ENCODE assay signal across 8 mouse cellular contexts in the genomic region with DNA sequence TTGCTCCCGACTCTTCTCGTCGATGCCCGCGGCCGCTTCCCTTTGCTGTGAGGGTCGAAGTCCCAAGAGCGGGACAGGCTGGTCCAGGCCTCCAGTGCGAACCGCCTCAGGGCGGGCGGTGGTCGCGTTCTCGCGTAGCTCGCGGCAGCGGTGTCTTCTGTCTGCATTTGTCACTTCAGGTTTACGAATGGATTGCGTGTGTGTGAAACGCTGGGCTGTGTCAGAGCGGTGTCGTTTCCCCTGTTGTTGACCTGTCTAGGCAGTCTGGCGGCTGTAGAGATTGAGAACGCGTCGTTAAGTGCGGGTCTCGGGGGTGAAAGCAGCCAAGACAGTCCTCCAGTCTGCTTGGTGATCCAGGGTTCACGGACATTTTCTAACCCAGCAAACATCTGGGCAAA. TPM values are rescaled to one million over a fixed set of nuclear protein-coding genes. Genes with fewer than 3 reads are reported as not detected.
DNase-seq lines count a peak whose midpoint lies in the region; ATAC-seq and TF ChIP-seq lines count a peak whose summit lies in the region.

No protein-coding gene starts in this region.

- H3K9ac ChIP-seq in hindbrain, postnatal 0 days (replicated peaks; ENCODE audit: low read length): peak overlapping the region; percentile 82
- peak overlapping the region; percentile 88 for H3K9ac ChIP-seq in midbrain, embryonic 16.5 days (ENCODE audit: low read depth, low read length)

- peak overlapping the region; percentile 76 for H3K4me2 ChIP-seq in hindbrain, postnatal 0 days (ENCODE audit: low read depth, low read length)
- H3K4me2 ChIP-seq in midbrain, embryonic 16.5 days (ENCODE audit: low read length): peak overlapping the region; percentile 80

- peak in 1 of 2 experiments; percentile 20 for DNase-seq in layer of hippocampus, adult 2 months (ENCODE audit: low spot score in 2 of 2)
- no peak for DNase-seq in layer of hippocampus, adult 8-10 months (ENCODE audit: low spot score in 2 of 2)
- no peak for DNase-seq in hindbrain, postnatal 0 days (ENCODE audit: low spot score)
- no peak for DNase-seq in right cerebral cortex, postnatal 14 days
- no peak for DNase-seq in spleen, adult 12 weeks (ENCODE audit: low spot score)
- no peak for DNase-seq in layer of hippocampus, adult 18-20 months (ENCODE audit: low spot score in 2 of 2)

- no peaks in the 10 kb centered on the region for H3K36me3 ChIP-seq in hindbrain, postnatal 0 days (ENCODE audit: insufficient read depth, low read length)
- H3K36me3 ChIP-seq in midbrain, embryonic 16.5 days (ENCODE audit: control insufficient read depth, insufficient read depth, low read length): no peaks in the 10 kb centered on the region

- TF ChIP-seq POLR2A in cortical plate, adult 2 months (IDR thresholded peaks at IDR 0.05; ENCODE audit: extremely low read depth, insufficient read depth, low read length): no peak

- H3K27me3 ChIP-seq in hindbrain, postnatal 0 days (ENCODE audit: insufficient read depth, low read length): no peaks in the 10 kb centered on the region
- no peaks in the 10 kb centered on the region for H3K27me3 ChIP-seq in midbrain, embryonic 16.5 days (ENCODE audit: control insufficient read depth, insufficient read depth, low read depth, low read length)

- H3K4me3 ChIP-seq in layer of hippocampus, adult 2 months: peak overlapping the region; percentile 98
- peak overlapping the region; percentile 94 for H3K4me3 ChIP-seq in cortical plate, adult 2 months (ENCODE audit: insufficient read depth, low read length)
- peak overlapping the region; percentile 98 for H3K4me3 ChIP-seq in hindbrain, postnatal 0 days (ENCODE audit: low read length)
- peak overlapping the region; percentile 91 for H3K4me3 ChIP-seq in midbrain, embryonic 16.5 days (ENCODE audit: low read depth, low read length)

- ATAC-seq in hindbrain, postnatal 0 days: peak; percentile 79
- peak; percentile 80 for ATAC-seq in midbrain, embryonic 16.5 days

- peak overlapping the region; percentile 100 for H3K27ac ChIP-seq in layer of hippocampus, adult 2 months
- peak overlapping the region; percentile 96 for H3K27ac ChIP-seq in cortical plate, adult 2 months (ENCODE audit: insufficient read depth, low read length)
- peak overlapping the region; percentile 91 for H3K27ac ChIP-seq in hindbrain, postnatal 0 days
- peak overlapping the region; percentile 93 for H3K27ac ChIP-seq in midbrain, embryonic 16.5 days (ENCODE audit: low read length)

- under 1% methylated on average over 31 of the region's 31 CpGs for WGBS in hindbrain, postnatal 0 days
- WGBS in midbrain, embryonic 16.5 days: under 1% methylated on average over 31 of the region's 31 CpGs

- H3K9me3 ChIP-seq in hindbrain, postnatal 0 days (ENCODE audit: low read length): no peaks in the 10 kb centered on the region
- H3K9me3 ChIP-seq in midbrain, embryonic 16.5 days (replicated peaks; ENCODE audit: control insufficient read depth, low read length, poor library complexity, severe bottlenecking): no peaks in the 10 kb centered on the region

- H3K4me1 ChIP-seq in cortical plate, adult 2 months (ENCODE audit: control insufficient read depth, insufficient read depth, low read length): peaks cover 4% of the 10 kb centered on the region
- H3K4me1 ChIP-seq in hindbrain, postnatal 0 days (ENCODE audit: insufficient read depth, low read length): 0 out of 2 replicates have a peak, but pooled peaks cover 2% of the 10 kb centered on the region
- peaks cover 28% of the 10 kb centered on the region for H3K4me1 ChIP-seq in midbrain, embryonic 16.5 days (ENCODE audit: control insufficient read depth, insufficient read depth, low read length)

- TF ChIP-seq CTCF in layer of hippocampus, adult 2 months (conservative IDR thresholded peaks at IDR 0.05): no peak
- TF ChIP-seq CTCF in cortical plate, adult 2 months (IDR thresholded peaks at IDR 0.05; ENCODE audit: extremely low read depth, insufficient read depth, low read length): no peak
- TF ChIP-seq CTCF in hindbrain, postnatal 0 days (IDR thresholded peaks at IDR 0.05; ENCODE audit: low read depth): no peak

RNA-seq across cellular contexts. Expression of a gene that starts 0.3 kb away (rescaled TPM):
- total RNA-seq in layer of hippocampus, adult 2 months (2021): 10 to 100 TPM; 88.4 to 93.2 TPM
- total RNA-seq in layer of hippocampus, adult 8-10 months (2022): 100 to 1,000 TPM in 2 of 4 experiments, 10 to 100 TPM in 2; 85.7 to 106 (median 100) TPM
- 88.0 and 94.8 TPM in 2 replicates for polyA plus RNA-seq in cortical plate, adult 2 months (2012; rRNA removed)
- total RNA-seq in hindbrain, postnatal 0 days (2014; rRNA removed): 56.8 and 68.3 TPM in 2 replicates
- polyA plus RNA-seq in hindbrain, postnatal 0 days (2015; fragmentation: Nextera tagmentation; extraction: Ambion mirVana): 59.9 and 67.5 TPM in 2 replicates
- 52.1 and 53.6 TPM in 2 replicates for polyA plus RNA-seq in midbrain, embryonic 16.5 days (2015; fragmentation: Nextera tagmentation; extraction: Ambion mirVana)
- total RNA-seq in layer of hippocampus, adult 18-20 months (2021): 10 to 100 TPM; 95.8 to 97.8 TPM

RNA-seq across cellular contexts. Expression of a gene that starts 0.4 kb away (rescaled TPM):
- 10 to 100 TPM; 77.8 to 80.9 TPM for total RNA-seq in layer of hippocampus, adult 2 months (2021)
- total RNA-seq in layer of hippocampus, adult 8-10 months (2022): 10 to 100 TPM; 73.3 to 81.8 (median 74.5) TPM
- polyA plus RNA-seq in cortical plate, adult 2 months (2012; rRNA removed): 64.9 and 67.7 TPM in 2 replicates
- total RNA-seq in hindbrain, postnatal 0 days (2014; rRNA removed): 50.1 and 50.4 TPM in 2 replicates
- 68.0 and 79.1 TPM in 2 replicates for polyA plus RNA-seq in hindbrain, postnatal 0 days (2015; fragmentation: Nextera tagmentation; extraction: Ambion mirVana)
- polyA plus RNA-seq in midbrain, embryonic 16.5 days (2015; fragmentation: Nextera tagmentation; extraction: Ambion mirVana): 61.6 and 62.3 TPM in 2 replicates
- 10 to 100 TPM; 70.6 to 71.9 TPM for total RNA-seq in layer of hippocampus, adult 18-20 months (2021)

RNA-seq across cellular contexts. Expression of a gene that starts 49.5 kb away (rescaled TPM):
- total RNA-seq in layer of hippocampus, adult 2 months (2021): 1 to 10 TPM; 2.0 to 2.6 TPM
- 1 to 10 TPM; 2.0 to 3.2 (median 3.0) TPM for total RNA-seq in layer of hippocampus, adult 8-10 months (2022)
- 3.8 and 4.6 TPM in 2 replicates for polyA plus RNA-seq in cortical plate, adult 2 months (2012; rRNA removed)
- total RNA-seq in hindbrain, postnatal 0 days (2014; rRNA removed): 3.2 and 6.3 TPM in 2 replicates
- 4.3 and 4.9 TPM in 2 replicates for polyA plus RNA-seq in hindbrain, postnatal 0 days (2015; fragmentation: Nextera tagmentation; extraction: Ambion mirVana)
- 2.6 and 3.7 TPM in 2 replicates for polyA plus RNA-seq in midbrain, embryonic 16.5 days (2015; fragmentation: Nextera tagmentation; extraction: Ambion mirVana)
- 1 to 10 TPM; 2.6 to 4.1 TPM for total RNA-seq in layer of hippocampus, adult 18-20 months (2021)

RNA-seq across cellular contexts. Expression of a gene that starts 50.1 kb away (rescaled TPM):
- not detected for total RNA-seq in layer of hippocampus, adult 2 months (2021)
- total RNA-seq in layer of hippocampus, adult 8-10 months (2022): not detected
- polyA plus RNA-seq in cortical plate, adult 2 months (2012; rRNA removed): not detected in 2 replicates
- 0.37 TPM in 1 of 2 replicates, not detected in the other for total RNA-seq in hindbrain, postnatal 0 days (2014; rRNA removed)
- polyA plus RNA-seq in hindbrain, postnatal 0 days (2015; fragmentation: Nextera tagmentation; extraction: Ambion mirVana): not detected in 2 replicates
- polyA plus RNA-seq in midbrain, embryonic 16.5 days (2015; fragmentation: Nextera tagmentation; extraction: Ambion mirVana): not detected in 2 replicates
- not detected for total RNA-seq in layer of hippocampus, adult 18-20 months (2021)

RNA-seq across cellular contexts. Expression of a gene that starts 50.4 kb away (rescaled TPM):
- total RNA-seq in layer of hippocampus, adult 2 months (2021): 10 to 100 TPM; 12.7 to 12.9 TPM
- total RNA-seq in layer of hippocampus, adult 8-10 months (2022): 10 to 100 TPM; 13.2 to 14.3 (median 13.7) TPM
- 14.0 and 14.6 TPM in 2 replicates for polyA plus RNA-seq in cortical plate, adult 2 months (2012; rRNA removed)
- 26.7 and 26.9 TPM in 2 replicates for total RNA-seq in hindbrain, postnatal 0 days (2014; rRNA removed)
- polyA plus RNA-seq in hindbrain, postnatal 0 days (2015; fragmentation: Nextera tagmentation; extraction: Ambion mirVana): 9.5 and 9.7 TPM in 2 replicates
- 6.9 and 8.1 TPM in 2 replicates for polyA plus RNA-seq in midbrain, embryonic 16.5 days (2015; fragmentation: Nextera tagmentation; extraction: Ambion mirVana)
- 10 to 100 TPM; 10.9 to 11.3 TPM for total RNA-seq in layer of hippocampus, adult 18-20 months (2021)
